Mouse (Mus musculus) left cerebral cortex, postnatal 36 days (tissue): ENCODE results near the gene Adss. TPM values are rescaled to one million over a fixed set of nuclear protein-coding genes. Genes with fewer than 3 reads are reported as not detected.
"Not testable (repeated sequence)": the region's sequence is repeated elsewhere in the genome, so short reads cannot be mapped to it uniquely, and the experiment has no call there.

ENCODE experiments used
- DNase-seq, 2 experiments: peaks; one replicate each; pipeline ENCODE4 v3.0.0; 2021 to 2022; ENCODE audit warnings: low spot score in 2 of 2, mixed read lengths in 1 of 2
- intact Hi-C: fragments of 180-260 bp; cut with DNase I; formaldehyde crosslinking; loops from one replicate; pipeline ENCODE4 v1.15.1; 2025
- total RNA-seq, 2 experiments: library from RNA; stranded (reverse); gene quantifications; 2 replicates each; pipeline ENCODE4 v1.2.3; 2021

Gene Adss
- 10 to 100 TPM; 63.6 to 70.0 TPM for total RNA-seq

- intact Hi-C loops = no loop called here
Observed at GRCm38 (mm10) chr1:177796193-177796939, at the start of gene Adss. TSS of gene Adss (minus strand) at chr1:177796511.

GRCm38 (mm10) chr1:177845812-177846211 lies 49.5 kb upstream of the Adss start:
- DNase-seq, intact Hi-C loops: not testable (repeated sequence)

More at GRCm38 (mm10) chr1:177796193-177796939, at the start of gene Adss:
- peak; percentile 97 to 98 for DNase-seq

- intact Hi-C loops, DNase-seq: not testable (repeated sequence)
Observed at GRCm38 (mm10) chr1:177827776-177828175, 31.5 kb upstream of the Adss start.

GRCm38 (mm10) chr1:177806772-177807171 lies 10.5 kb upstream of the Adss start:
- DNase-seq, intact Hi-C loops: not testable (repeated sequence)

- intact Hi-C loops = no loop called here
- DNase-seq = no peak
Observed at GRCm38 (mm10) chr1:177803511-177803910, 7.2 kb upstream of the Adss start.

GRCm38 (mm10) chr1:177797151-177797755 lies 942 bp upstream of the Adss start:
- intact Hi-C loops = no loop called here
- no peak for DNase-seq

- intact Hi-C loops = no loop called here
- peak in 1 of 2 experiments; percentile 68 for DNase-seq
Observed at GRCm38 (mm10) chr1:177795421-177796192, 704 bp downstream of the Adss start.

- intact Hi-C loops = no loop called here
- DNase-seq = no peak
Observed at GRCm38 (mm10) chr1:177794866-177795265, 1.4 kb downstream of the Adss start.

- DNase-seq = no peak
- intact Hi-C loops = no loop called here
Observed at GRCm38 (mm10) chr1:177792835-177793234, 3.5 kb downstream of the Adss start.

- DNase-seq = no peak
- intact Hi-C loops = no loop called here
Observed at GRCm38 (mm10) chr1:177777397-177777796, 18.9 kb downstream of the Adss start.

GRCm38 (mm10) chr1:177768931-177769330 lies 27.4 kb downstream of the Adss start:
- intact Hi-C loops = no loop called here
- DNase-seq = no peak

- intact Hi-C loops = no loop called here
- no peak for DNase-seq
Observed at GRCm38 (mm10) chr1:177757249-177757648, 39.1 kb downstream of the Adss start.

GRCm38 (mm10) chr1:177753496-177753895 lies 42.8 kb downstream of the Adss start:
- DNase-seq = no peak

GRCm38 (mm10) chr1:177747869-177748540 lies 48.3 kb downstream of the Adss start:
- intact Hi-C loops = no loop called here
- no peak for DNase-seq

More at GRCm38 (mm10) chr1:177753496-177753895, 42.8 kb downstream of the Adss start:
- intact Hi-C loops = no loop called here

GRCm38 (mm10) chr1:177744521-177745325 lies 51.6 kb downstream of the Adss start:
- intact Hi-C loops = no loop called here
- no peak for DNase-seq

GRCm38 (mm10) chr1:177742119-177742518 lies 54.2 kb downstream of the Adss start:
- intact Hi-C loops = no loop called here
- DNase-seq = no peak

GRCm38 (mm10) chr1:177740707-177741106 lies 55.6 kb downstream of the Adss start:
- intact Hi-C loops = no loop called here
- no peak for DNase-seq

GRCm38 (mm10) chr1:177737505-177738105 lies 58.7 kb downstream of the Adss start:
- DNase-seq = no peak
- intact Hi-C loops = no loop called here

GRCm38 (mm10) chr1:177731973-177732372 lies 64.3 kb downstream of the Adss start:
- no peak for DNase-seq
- intact Hi-C loops = no loop called here
